Mouse (Mus musculus): Measurements from ENCODE around the gene Il1rap.

DNA sequence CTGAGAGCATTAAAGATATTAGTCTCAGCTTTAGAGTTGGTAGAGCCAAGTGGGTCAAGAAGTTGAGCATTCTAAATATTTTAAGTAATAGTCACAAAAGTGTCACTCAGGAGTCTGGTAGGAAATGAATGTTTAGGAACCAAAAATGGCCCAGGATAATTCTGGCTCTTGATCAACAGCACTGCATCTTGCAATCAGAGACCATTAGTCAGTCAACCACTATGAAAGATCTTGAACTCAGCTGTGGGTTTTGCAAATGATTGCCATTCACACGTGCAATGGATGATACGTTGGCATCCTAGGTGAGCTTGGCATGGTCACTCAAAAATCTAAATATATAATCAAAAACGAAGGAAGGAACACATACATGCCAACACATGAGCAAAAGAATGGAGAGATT, 23.1 kb downstream of the Il1rap start:
- no peak for TF ChIP-seq POLR2A (IDR thresholded peaks at IDR 0.05; ENCODE audit: borderline replicate concordance, insufficient read depth, low read length)
- TF ChIP-seq CTCF (IDR thresholded peaks at IDR 0.05; ENCODE audit: borderline replicate concordance, insufficient read depth, low read depth, low read length): no peak
